Mouse (Mus musculus) right cerebral cortex, adult 2 months (tissue): ENCODE results near the gene Timm17a.

Experiments
- DNase-seq, 2 experiments: peaks; one replicate each; pipeline ENCODE4 v3.0.0; 2021 to 2022; ENCODE audit warnings: low spot score in 2 of 2

The Timm17a gene

DNA sequence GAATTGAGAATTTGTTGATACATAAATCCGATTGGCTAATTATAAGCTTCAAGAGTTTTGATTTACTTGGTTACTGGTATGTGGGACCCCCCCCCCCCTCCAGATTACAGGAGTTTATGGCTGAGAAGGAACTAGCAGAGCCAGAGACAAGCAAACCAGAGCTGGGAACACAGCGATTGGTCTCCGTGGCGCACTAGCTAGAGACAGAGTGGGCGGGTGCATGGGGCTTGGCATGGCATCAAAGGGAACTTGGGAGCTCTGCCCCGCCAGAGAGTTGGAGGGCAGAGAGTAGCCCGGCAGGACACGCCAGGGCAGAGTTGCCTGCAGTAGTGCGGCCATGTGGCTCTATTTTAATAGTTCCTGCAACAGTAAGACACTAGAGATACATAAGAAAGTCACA, 32.9 kb downstream of the Timm17a start:
- DNase-seq = peak; percentile 44 to 50

DNA sequence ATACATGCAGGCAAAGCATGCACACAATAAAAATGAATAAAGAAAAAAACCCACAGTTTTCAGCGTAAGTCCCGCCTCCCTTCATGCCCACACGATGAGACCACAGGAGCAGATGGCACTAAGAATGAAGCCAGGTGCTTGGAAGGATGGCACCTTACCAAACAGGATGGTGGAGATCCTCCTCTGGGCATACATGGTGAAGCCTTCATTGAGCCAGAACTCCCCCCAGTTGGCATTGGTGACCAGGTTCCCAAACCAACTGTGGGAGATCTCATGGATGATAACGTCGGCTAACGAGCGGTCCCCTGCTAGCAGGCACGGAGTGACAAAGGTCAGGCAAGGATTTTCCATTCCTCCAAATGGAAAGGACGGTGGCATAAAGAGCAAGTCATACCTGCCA, 42.2 kb downstream of the Timm17a start:
- no peak for DNase-seq

DNA sequence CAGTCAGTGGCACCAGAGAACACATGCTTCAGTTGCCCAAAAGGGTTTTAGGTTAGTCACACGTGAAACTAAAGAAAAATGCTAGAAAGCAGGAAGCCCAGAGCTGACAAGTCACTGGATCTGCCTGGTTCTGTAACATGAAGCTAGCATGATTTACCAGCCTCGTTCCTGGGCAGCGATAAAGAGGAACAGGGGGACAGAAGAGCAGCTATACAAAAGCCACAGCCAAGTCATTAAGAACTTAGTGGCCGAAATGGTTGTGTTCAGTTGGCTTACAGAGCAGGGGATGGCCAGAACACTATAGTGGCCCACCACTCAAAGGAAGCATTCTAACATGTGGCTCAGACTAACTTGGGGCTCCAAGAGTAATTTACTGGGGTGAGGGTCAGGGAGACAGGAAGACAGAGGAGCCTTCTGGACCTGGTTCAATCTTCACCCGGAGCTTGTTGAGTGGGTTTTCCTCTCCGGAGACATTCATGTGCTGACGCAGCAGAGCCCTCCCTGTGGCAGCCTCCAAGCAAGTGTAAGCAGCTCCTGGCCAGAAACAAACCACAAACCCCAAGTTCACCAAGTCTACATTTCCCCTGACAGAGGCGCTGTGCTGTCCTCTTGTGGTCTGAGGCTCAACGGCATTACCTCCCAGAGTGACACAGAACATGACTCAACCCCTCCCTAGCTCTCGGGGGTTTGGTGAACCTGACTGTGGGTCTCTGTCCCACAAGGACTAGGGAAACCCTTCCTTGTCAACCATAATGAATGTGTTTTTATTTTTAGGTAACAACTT, 45.7 kb downstream of the Timm17a start:
- DNase-seq = no peak

DNA sequence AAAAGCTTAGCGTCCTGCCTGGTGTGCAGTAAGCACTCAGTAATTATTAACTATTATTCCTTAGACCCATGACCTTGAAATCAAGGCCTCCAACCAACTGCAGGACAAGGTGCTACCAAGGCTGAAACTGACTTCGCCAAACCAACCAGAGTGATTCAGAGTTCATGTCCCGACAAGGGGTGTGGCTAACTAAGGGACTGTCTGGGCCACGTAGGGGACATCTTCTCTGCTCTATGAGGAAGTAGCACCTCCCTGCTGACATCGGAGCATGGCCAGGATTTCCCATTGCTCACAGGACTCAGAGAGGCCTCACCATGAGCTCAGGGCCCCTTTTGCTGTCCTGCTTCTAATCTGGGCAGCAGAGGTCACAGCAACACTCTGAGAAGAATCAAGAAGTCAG, 47.7 kb downstream of the Timm17a start:
- DNase-seq = no peak

DNA sequence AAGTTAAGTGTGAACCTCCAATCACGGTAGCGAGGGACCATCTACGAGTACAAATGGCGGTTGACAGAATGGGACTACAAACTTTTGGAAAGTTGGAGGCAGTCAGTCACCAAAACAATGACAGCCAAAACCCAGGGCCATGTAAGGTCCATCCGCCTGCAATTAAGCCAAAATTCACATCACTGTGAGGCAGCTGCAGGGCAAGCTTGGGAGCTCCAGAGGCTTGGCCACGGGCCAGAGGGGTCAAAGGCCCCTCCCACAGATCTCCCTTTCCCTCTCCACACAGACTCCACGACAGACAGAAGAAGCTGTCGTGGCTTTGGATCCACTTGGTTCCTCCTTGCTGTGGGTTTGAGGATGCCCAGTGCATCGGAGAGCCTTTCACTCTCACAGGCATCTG, 50.3 kb downstream of the Timm17a start:
- no peak for DNase-seq

DNA sequence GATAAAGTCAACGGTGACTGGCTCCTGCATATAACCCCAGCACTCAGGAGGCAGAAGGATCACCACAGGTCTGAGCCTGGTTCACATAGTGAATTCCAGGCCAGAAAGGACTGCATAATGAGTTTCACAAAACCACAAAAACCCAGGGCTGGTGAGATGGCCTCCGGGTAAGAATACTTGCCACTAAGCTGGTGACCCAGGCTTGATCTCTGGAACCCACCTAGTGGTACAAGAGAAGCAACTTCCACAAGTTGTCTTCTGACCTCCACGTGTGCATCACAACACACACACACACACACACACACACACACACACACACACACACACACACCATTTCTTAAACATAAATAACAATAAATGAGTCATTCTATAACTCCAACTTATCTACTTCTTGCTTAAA, 51.2 kb downstream of the Timm17a start:
- DNase-seq = no peak

DNA sequence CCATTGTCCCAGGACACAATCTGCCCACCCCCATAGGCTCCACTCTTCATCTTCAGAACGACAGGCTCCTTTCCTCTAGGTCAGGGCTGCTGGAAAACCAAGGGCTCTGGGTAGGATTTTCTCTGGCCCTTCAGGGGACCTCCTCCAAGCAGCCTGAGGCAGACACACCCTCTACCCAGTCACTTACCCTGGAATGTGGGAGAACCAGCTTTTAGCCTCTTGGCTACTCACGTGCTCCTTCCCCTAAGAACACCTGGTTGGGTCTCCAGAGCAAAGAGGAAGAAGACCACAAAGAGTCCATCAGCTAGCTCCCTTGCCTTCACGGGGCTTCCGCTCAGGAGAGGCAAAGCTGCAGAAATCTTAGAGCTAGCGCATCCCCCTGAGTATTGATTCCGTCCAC, 52.6 kb downstream of the Timm17a start:
- DNase-seq = no peak

DNA sequence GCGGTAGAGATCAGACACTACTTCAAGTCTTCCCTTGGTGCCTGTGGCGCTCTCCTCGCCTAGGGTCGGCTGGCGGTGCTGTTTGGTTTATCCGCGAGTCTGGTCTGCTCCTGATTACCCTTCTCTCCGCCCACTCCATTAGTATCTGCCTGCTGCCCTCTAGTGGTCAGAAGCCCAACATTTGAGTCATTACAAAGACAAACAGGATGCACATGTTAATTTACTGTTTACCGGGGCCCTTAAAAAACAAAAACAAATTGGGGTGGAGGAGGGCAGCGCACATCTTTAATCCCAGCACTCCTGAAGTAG, 54.5 kb downstream of the Timm17a start:
- DNase-seq = peak; percentile 72 to 81

DNA sequence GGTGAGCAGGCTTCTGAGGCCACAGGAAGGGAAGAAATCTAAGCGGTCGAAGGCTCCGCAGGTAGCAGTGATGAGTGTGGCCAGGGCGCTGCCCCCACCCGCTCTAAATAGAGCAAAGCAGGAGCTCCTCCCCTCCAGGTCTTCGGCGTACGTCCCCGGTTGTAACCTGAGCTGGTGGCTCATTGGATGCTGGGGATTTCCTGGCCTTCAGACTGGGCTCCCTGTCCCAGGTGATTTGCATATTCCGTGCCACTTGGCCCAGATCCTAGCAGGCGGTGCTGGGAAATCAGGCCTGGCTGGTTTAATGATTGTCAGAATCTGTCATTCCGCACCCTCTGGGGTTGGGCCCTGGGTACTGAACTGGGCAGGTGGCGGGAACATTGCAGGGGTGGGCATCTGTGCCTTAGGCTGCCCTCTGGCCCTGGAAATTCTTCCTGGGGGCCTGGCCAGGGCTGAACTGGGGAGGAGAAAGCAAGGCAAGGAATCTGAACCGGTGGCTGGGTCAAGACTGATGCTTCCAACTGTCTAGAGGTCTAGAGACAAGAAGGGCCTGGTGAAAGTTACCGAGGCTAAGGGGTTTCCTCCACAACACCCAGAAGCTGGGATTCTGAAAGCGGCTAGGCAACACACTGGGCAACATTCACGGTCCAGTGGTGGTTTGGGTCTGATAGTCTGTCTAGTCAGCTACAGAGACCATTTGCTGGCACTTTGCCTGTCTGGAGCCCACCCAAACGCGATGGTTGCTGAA, 55.0 kb downstream of the Timm17a start, which contains the start of gene Elf3:
Gene Elf3, minus strand, starts transcription at position 189 of the 748 bp plus-strand sequence.
- no peak for DNase-seq

DNA sequence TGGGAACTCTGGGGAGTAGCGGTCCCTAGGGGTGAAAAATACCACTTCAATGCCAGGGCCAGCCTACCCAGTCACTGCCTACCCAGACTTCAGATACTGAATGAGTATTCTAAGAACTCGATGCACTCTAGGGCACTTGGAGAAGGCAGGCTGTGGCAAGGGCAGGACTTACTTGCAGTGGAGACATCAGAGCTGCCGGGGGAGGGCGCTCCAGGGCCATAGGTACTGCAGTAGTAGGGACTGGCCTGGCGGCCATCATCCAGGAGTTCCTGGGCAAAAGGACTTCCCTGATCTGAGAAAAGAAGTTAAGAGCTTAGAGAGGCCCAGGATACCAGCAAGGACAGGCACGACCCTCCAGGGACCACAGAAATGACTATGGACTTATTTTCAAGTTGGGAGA, 57.3 kb downstream of the Timm17a start:
- DNase-seq = no peak

DNA sequence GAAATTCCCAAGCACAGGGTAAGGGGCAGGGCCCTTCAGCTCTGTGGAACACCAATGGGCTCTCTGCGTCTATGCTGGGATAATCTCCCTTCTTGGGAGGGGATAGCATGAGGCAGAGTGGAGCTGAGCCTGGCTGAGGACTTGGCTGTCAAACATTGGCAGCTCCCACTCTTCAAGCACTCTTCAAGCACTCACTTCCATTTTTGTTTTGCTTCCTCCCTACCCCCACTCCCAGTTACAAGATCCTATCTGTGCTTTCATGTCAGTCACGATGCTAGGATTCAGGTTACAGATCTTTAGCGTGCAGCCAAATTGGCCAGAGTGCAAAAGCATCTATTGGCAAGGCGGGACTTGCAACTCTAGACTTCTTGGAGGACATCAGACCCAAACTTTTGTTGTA, 60.7 kb downstream of the Timm17a start:
- DNase-seq = no peak

DNA sequence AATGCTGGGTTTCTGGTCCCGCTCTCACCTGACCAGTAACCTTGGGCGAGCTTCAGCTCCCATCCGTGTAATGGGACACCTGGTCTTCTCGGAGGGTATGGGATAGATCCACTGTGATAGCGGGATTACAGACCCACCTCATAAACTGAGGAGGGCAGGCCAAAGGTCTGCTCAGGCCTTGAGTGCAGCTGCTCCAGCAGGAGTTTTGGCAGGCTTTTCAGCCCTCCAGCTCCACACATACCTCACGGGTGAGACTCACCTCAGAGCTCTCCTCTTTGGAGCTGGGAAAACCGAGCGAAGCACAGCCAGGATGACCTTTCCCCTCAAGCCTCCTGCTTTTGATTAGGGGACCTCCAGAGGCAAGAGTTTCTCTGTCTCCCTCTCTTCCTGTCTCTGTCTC, 62.2 kb downstream of the Timm17a start:
- DNase-seq = no peak

DNA sequence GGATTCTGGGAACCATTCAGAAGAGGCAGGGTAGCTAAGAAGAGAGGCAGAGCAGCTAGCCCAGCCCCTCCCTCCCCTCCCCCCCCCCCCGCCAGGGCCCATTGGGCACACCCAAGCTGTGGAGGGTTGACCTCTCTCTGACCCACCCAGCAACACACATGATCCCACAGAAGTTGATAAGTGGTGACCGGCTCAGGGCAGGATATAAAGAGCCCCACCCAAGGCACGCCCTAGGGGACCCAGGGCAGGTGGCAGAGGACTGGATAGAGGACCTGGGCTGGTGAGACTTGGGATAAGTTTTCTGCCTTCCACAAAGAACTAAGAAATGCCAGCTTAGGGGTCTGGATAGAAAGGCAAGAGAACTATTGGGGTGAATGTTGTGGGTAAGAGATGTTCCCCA, 62.9 kb downstream of the Timm17a start:
- no peak for DNase-seq

DNA sequence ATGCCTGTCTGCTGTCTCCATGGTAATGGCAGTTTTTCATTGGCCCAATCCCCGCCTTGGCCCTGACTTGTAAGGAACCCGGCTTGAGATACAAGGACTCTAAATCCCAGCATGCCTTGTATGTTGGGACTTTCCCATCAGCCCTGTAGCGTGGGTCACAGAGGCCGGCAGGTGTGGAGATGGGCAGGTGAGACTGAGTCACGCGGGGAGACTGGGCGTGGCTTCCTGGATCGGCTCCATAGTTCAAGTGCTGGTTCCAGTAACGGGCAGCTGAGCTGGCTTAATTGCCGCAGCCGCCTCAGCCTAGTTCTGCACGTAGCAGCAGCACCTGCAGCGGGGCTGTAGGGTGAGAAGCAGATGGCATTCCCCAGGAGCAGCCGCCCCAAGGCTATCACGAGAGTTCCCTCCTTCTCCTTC, 65.1 kb downstream of the Timm17a start:
- peak; percentile 54 to 65 for DNase-seq
